Mouse (Mus musculus) bone marrow, adult 2 months (tissue): Measurements from ENCODE around the gene Gigyf2.

ENCODE experiments used
- CTCF ChIP-seq: fragments of 200-500 bp; IDR thresholded peaks from 2 replicates; pipeline ENCODE4 v1.5.1; 2011; ENCODE audit warnings: low read length, control low read depth; ENCODE audit not compliant: control insufficient read depth, insufficient read depth
- POLR2A ChIP-seq: fragments of 200-500 bp; IDR thresholded peaks from 2 replicates; pipeline ENCODE4 v1.6.1; 2011; ENCODE audit warnings: low read depth, mild to moderate bottlenecking, control low read depth, low read length, borderline replicate concordance; ENCODE audit not compliant: control insufficient read depth

GRCm38 (mm10) chr1:87381152-87381551, 54.4 kb downstream of the Gigyf2 start:
- TF ChIP-seq CTCF, result no peak
- TF ChIP-seq POLR2A, result no peak
